Mouse (Mus musculus): ENCODE measurements around the gene Olfr1443. TPM values are rescaled to one million over a fixed set of nuclear protein-coding genes. Genes with fewer than 3 reads are reported as not detected.
"Not testable (repeated sequence)": the region's sequence is repeated elsewhere in the genome, so short reads cannot be mapped to it uniquely, and the experiment has no call there.

Gene Olfr1443
- polyA plus RNA-seq, 1 experiment from 2014 or later: not detected

GRCm38 (mm10) chr19:12671051-12671450 lies 6.9 kb upstream of the Olfr1443 start:
- 85% methylated on average over 4 of the region's 4 CpGs for WGBS
- no peaks in the 10 kb centered on the region for H3K9me3 ChIP-seq (ENCODE audit: control insufficient read depth, low read length)
- no peak for ATAC-seq
- no peaks in the 10 kb centered on the region for H3K4me1 ChIP-seq (replicated peaks; ENCODE audit: control insufficient read depth, insufficient read depth, low read length)
- H3K27me3 ChIP-seq (replicated peaks; ENCODE audit: control insufficient read depth, insufficient read depth, low read length): no peaks in the 10 kb centered on the region
- no peak overlapping the region for H3K27ac ChIP-seq (ENCODE audit: low read length)
- H3K4me3 ChIP-seq (replicated peaks; ENCODE audit: low read length): no peak overlapping the region
- H3K9ac ChIP-seq (replicated peaks; ENCODE audit: low read depth, low read length): no peak overlapping the region
- no peaks in the 10 kb centered on the region for H3K36me3 ChIP-seq (ENCODE audit: control insufficient read depth, insufficient read depth)
- H3K4me2 ChIP-seq (ENCODE audit: low read length): no peak overlapping the region

- no peak overlapping the region for H3K4me2 ChIP-seq (ENCODE audit: low read length)
- ATAC-seq: no peak
- no peaks in the 10 kb centered on the region for H3K36me3 ChIP-seq (ENCODE audit: control insufficient read depth, insufficient read depth)
- H3K4me3 ChIP-seq (replicated peaks; ENCODE audit: low read length): no peak overlapping the region
- H3K9me3 ChIP-seq (ENCODE audit: control insufficient read depth, low read length): no peaks in the 10 kb centered on the region
- H3K27ac ChIP-seq (ENCODE audit: low read length): no peak overlapping the region
- H3K9ac ChIP-seq (replicated peaks; ENCODE audit: low read depth, low read length): no peak overlapping the region
- H3K27me3 ChIP-seq (replicated peaks; ENCODE audit: control insufficient read depth, insufficient read depth, low read length): no peaks in the 10 kb centered on the region
- no peaks in the 10 kb centered on the region for H3K4me1 ChIP-seq (replicated peaks; ENCODE audit: control insufficient read depth, insufficient read depth, low read length)
Observed at GRCm38 (mm10) chr19:12684638-12685037, 6.7 kb downstream of the Olfr1443 start.

GRCm38 (mm10) chr19:12685231-12685630 lies 7.3 kb downstream of the Olfr1443 start:
- no peak overlapping the region for H3K4me3 ChIP-seq (replicated peaks; ENCODE audit: low read length)
- ATAC-seq: no peak
- H3K9ac ChIP-seq (replicated peaks; ENCODE audit: low read depth, low read length): no peak overlapping the region
- H3K4me2 ChIP-seq (ENCODE audit: low read length): no peak overlapping the region
- H3K27ac ChIP-seq (ENCODE audit: low read length): no peak overlapping the region
- H3K27me3 ChIP-seq (replicated peaks; ENCODE audit: control insufficient read depth, insufficient read depth, low read length): no peaks in the 10 kb centered on the region
- no peaks in the 10 kb centered on the region for H3K4me1 ChIP-seq (replicated peaks; ENCODE audit: control insufficient read depth, insufficient read depth, low read length)
- no peaks in the 10 kb centered on the region for H3K9me3 ChIP-seq (ENCODE audit: control insufficient read depth, low read length)
- H3K36me3 ChIP-seq (ENCODE audit: control insufficient read depth, insufficient read depth): no peaks in the 10 kb centered on the region

DNA sequence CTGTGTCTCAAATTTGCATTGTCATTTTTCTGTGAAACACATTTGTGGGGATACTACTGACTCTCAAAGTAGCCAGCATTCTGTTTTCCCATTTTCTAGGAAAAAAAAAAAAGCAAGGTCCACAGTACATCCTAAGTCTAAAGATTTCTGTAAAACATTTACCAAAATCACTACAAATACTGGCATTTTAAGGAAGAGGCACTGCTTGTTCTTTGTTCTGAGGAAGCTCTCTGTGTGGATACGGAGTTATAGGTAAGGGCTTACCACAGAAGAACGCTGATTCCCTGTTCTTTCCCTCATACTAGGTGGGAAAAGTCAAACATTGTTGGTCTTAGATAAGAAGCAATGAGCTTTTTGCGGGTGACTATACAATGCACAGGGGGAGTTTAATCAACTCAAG lies 17.7 kb downstream of the Olfr1443 start, which contains the start of gene Keg1:
Gene Keg1, plus strand, starts transcription at position 197 of the 400 bp plus-strand sequence.
- no peaks in the 10 kb centered on the region for H3K36me3 ChIP-seq (ENCODE audit: control insufficient read depth, insufficient read depth)
- H3K4me3 ChIP-seq (replicated peaks; ENCODE audit: low read length): no peak within 1 kb of the TSS
- no peak for ATAC-seq
- no peaks in the 10 kb centered on the region for H3K4me1 ChIP-seq (replicated peaks; ENCODE audit: control insufficient read depth, insufficient read depth, low read length)
- H3K9ac ChIP-seq (replicated peaks; ENCODE audit: low read depth, low read length): no peak within 1 kb of the TSS
- H3K27ac ChIP-seq (ENCODE audit: low read length): no peak within 1 kb of the TSS
- WGBS: 89% methylated on average over 3 of the region's 3 CpGs
- H3K9me3 ChIP-seq (ENCODE audit: control insufficient read depth, low read length): no peaks in the 10 kb centered on the region
- H3K4me2 ChIP-seq (ENCODE audit: low read length): no peak within 1 kb of the TSS
- H3K27me3 ChIP-seq (replicated peaks; ENCODE audit: control insufficient read depth, insufficient read depth, low read length): no peaks in the 10 kb centered on the region

- no peak for ATAC-seq
- Histone ChIP-seq H3K4me1 (replicated peaks; ENCODE audit: control insufficient read depth, insufficient read depth, low read length) (no peaks in the 10 kb centered on the region), H3K36me3 (ENCODE audit: control insufficient read depth, insufficient read depth) (no peaks in the 10 kb centered on the region), H3K9me3 (ENCODE audit: control insufficient read depth, low read length) (no peaks in the 10 kb centered on the region), H3K27ac (ENCODE audit: low read length) (no peak overlapping the region), H3K4me2 (ENCODE audit: low read length) (no peak overlapping the region), H3K4me3 (replicated peaks; ENCODE audit: low read length) (no peak overlapping the region), H3K9ac (replicated peaks; ENCODE audit: low read depth, low read length) (no peak overlapping the region), H3K27me3 (replicated peaks; ENCODE audit: control insufficient read depth, insufficient read depth, low read length) (no peaks in the 10 kb centered on the region)
Observed at GRCm38 (mm10) chr19:12696221-12696620, 18.3 kb downstream of the Olfr1443 start.

DNA sequence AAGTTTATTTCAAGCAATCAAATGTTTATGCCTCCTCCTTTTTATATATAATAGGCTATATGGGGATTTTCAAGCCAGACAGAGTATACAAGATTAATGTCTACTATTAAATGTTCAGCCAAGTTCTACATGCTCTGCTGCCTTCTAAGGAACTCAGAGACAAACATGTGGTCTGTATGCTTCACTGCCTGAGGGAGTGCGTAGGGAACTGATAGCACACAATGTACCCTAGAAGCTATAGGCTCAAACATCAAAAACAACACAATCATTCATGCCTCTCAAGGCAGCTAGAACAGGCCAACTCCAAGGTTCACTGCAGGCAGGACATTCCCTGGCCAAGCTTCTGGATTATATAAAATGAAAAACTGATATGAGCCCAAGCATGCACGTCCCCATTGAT lies 30.5 kb downstream of the Olfr1443 start:
- no peak for ATAC-seq
- H3K4me1 ChIP-seq (replicated peaks; ENCODE audit: control insufficient read depth, insufficient read depth, low read length): no peaks in the 10 kb centered on the region
- no peak overlapping the region for H3K9ac ChIP-seq (replicated peaks; ENCODE audit: low read depth, low read length)

GRCm38 (mm10) chr19:12708986-12709385 lies 31.1 kb downstream of the Olfr1443 start:
- no peaks in the 10 kb centered on the region for H3K27me3 ChIP-seq (replicated peaks; ENCODE audit: control insufficient read depth, insufficient read depth, low read length)
- H3K4me3 ChIP-seq (replicated peaks; ENCODE audit: low read length): no peak overlapping the region
- H3K27ac ChIP-seq (ENCODE audit: low read length): no peak overlapping the region
- no peaks in the 10 kb centered on the region for H3K4me1 ChIP-seq (replicated peaks; ENCODE audit: control insufficient read depth, insufficient read depth, low read length)
- H3K9ac ChIP-seq (replicated peaks; ENCODE audit: low read depth, low read length): no peak overlapping the region
- no peaks in the 10 kb centered on the region for H3K9me3 ChIP-seq (ENCODE audit: control insufficient read depth, low read length)
- no peak for ATAC-seq
- no peak overlapping the region for H3K4me2 ChIP-seq (ENCODE audit: low read length)
- no peaks in the 10 kb centered on the region for H3K36me3 ChIP-seq (ENCODE audit: control insufficient read depth, insufficient read depth)

More for the DNA sequence above, 30.5 kb downstream of the Olfr1443 start:
- WGBS: 92% methylated on average over 2 of the region's 2 CpGs
- H3K4me3 ChIP-seq (replicated peaks; ENCODE audit: low read length): no peak overlapping the region
- H3K9me3 ChIP-seq (ENCODE audit: control insufficient read depth, low read length): no peaks in the 10 kb centered on the region
- no peak overlapping the region for H3K27ac ChIP-seq (ENCODE audit: low read length)
- H3K27me3 ChIP-seq (replicated peaks; ENCODE audit: control insufficient read depth, insufficient read depth, low read length): no peaks in the 10 kb centered on the region
- no peaks in the 10 kb centered on the region for H3K36me3 ChIP-seq (ENCODE audit: control insufficient read depth, insufficient read depth)
- no peak overlapping the region for H3K4me2 ChIP-seq (ENCODE audit: low read length)

GRCm38 (mm10) chr19:12719189-12719588 lies 41.3 kb downstream of the Olfr1443 start:
- no peak overlapping the region for H3K27ac ChIP-seq (ENCODE audit: low read length)
- no peaks in the 10 kb centered on the region for H3K27me3 ChIP-seq (replicated peaks; ENCODE audit: control insufficient read depth, insufficient read depth, low read length)
- H3K9me3 ChIP-seq (ENCODE audit: control insufficient read depth, low read length): no peaks in the 10 kb centered on the region
- H3K9ac ChIP-seq (replicated peaks; ENCODE audit: low read depth, low read length): no peak overlapping the region
- H3K4me1 ChIP-seq (replicated peaks; ENCODE audit: control insufficient read depth, insufficient read depth, low read length): no peaks in the 10 kb centered on the region
- WGBS: 83% methylated on average over 6 of the region's 6 CpGs
- no peaks in the 10 kb centered on the region for H3K36me3 ChIP-seq (ENCODE audit: control insufficient read depth, insufficient read depth)
- no peak for ATAC-seq
- H3K4me2 ChIP-seq (ENCODE audit: low read length): no peak overlapping the region
- H3K4me3 ChIP-seq (replicated peaks; ENCODE audit: low read length): no peak overlapping the region

GRCm38 (mm10) chr19:12720463-12720862 lies 42.6 kb downstream of the Olfr1443 start:
- no peak overlapping the region for H3K27ac ChIP-seq (ENCODE audit: low read length)
- no peaks in the 10 kb centered on the region for H3K36me3 ChIP-seq (ENCODE audit: control insufficient read depth, insufficient read depth)
- H3K4me1 ChIP-seq (replicated peaks; ENCODE audit: control insufficient read depth, insufficient read depth, low read length): no peaks in the 10 kb centered on the region
- no peak overlapping the region for H3K4me3 ChIP-seq (replicated peaks; ENCODE audit: low read length)
- ATAC-seq: no peak
- WGBS: 58% methylated on average over 2 of the region's 2 CpGs
- H3K9me3 ChIP-seq (ENCODE audit: control insufficient read depth, low read length): no peaks in the 10 kb centered on the region
- no peaks in the 10 kb centered on the region for H3K27me3 ChIP-seq (replicated peaks; ENCODE audit: control insufficient read depth, insufficient read depth, low read length)
- no peak overlapping the region for H3K9ac ChIP-seq (replicated peaks; ENCODE audit: low read depth, low read length)
- H3K4me2 ChIP-seq (ENCODE audit: low read length): no peak overlapping the region

DNA sequence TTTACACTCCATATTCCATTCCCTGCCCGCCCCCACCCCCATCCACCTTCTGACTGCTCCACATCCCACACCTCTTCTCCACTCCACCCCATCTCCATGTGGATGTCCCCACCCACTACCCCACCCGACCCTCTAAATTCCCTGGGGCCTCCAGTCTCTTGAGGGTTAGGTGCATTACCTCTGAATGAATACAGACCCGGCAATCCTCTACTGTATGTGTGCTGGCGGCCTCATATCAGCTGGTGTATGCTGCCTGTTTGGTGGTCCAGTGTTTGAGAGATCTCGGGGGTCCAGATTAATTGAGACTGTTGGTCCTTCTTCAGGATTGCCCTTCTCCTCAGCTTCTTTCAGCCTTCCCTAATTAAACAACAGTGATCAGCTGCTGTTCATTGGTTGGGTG lies 43.0 kb downstream of the Olfr1443 start:
- not testable (repeated sequence) for H3K27ac ChIP-seq (ENCODE audit: low read length); H3K36me3 ChIP-seq (ENCODE audit: control insufficient read depth, insufficient read depth); H3K9ac ChIP-seq (replicated peaks; ENCODE audit: low read depth, low read length); H3K27me3 ChIP-seq (replicated peaks; ENCODE audit: control insufficient read depth, insufficient read depth, low read length); H3K4me2 ChIP-seq (ENCODE audit: low read length); H3K4me3 ChIP-seq (replicated peaks; ENCODE audit: low read length); H3K9me3 ChIP-seq (ENCODE audit: control insufficient read depth, low read length); ATAC-seq; H3K4me1 ChIP-seq (replicated peaks; ENCODE audit: control insufficient read depth, insufficient read depth, low read length)
- WGBS: 90% methylated on average over 5 of the region's 5 CpGs
